Mouse (Mus musculus) layer of hippocampus, postnatal 25 days (tissue): ENCODE results near the gene Gpi1. TPM values are rescaled to one million over a fixed set of nuclear protein-coding genes. Genes with fewer than 3 reads are reported as not detected.
"Not testable (repeated sequence)": the region's sequence is repeated elsewhere in the genome, so short reads cannot be mapped to it uniquely, and the experiment has no call there.

Experiments used
- DNase-seq, 2 experiments: peaks; one replicate each; pipeline ENCODE4 v3.0.0; 2022; ENCODE audit warnings: mixed read lengths in 2 of 2, low spot score in 1 of 2; ENCODE audit errors: extremely low spot score in 1 of 2
- total RNA-seq, 2 experiments: library from RNA; stranded (reverse); gene quantifications; 2 replicates each; pipeline ENCODE4 v1.2.3; 2021

Gpi1 gene
- total RNA-seq, 2 experiments from 2014 or later: 725 to 726 TPM

DNA sequence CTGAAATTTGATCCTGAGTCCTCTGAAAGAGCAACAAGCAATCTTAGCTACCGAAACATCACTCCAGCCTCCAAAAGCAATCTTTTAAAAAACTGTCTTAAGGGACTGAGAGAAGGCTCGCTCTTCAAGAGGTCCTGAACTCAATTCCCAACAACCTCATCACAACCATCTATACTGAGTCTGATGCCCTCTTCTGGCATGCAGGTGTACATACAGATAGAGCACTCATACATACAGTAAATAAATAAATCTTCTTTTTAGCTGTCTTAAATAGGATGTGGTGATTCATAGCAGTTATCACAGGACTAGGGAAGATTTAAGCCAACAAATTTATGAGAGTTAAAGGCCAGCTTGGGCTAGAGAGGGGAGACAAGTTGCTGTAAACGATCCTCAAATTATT lies 34.5 kb downstream of the Gpi1 start:
- no peak for DNase-seq

DNA sequence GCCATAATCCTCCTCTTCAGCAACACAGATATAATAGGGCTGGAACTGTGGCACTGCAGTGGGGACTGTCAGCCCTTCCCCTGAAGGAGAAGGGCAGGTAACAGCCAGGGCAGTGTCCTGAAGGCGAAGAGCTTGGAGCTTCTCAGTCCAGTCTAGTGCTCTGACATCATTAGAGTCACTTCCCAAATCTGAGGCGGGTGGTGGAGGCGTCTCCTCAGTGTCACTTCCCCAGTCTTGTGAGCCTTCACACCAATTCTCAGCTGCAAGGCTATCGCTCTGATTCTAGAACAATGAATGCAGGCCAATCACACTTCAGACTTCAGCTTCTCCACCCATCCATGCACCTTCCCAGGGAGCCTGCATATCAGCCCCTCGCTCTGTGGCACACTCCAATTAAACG lies 37.3 kb downstream of the Gpi1 start:
- no peak for DNase-seq

DNA sequence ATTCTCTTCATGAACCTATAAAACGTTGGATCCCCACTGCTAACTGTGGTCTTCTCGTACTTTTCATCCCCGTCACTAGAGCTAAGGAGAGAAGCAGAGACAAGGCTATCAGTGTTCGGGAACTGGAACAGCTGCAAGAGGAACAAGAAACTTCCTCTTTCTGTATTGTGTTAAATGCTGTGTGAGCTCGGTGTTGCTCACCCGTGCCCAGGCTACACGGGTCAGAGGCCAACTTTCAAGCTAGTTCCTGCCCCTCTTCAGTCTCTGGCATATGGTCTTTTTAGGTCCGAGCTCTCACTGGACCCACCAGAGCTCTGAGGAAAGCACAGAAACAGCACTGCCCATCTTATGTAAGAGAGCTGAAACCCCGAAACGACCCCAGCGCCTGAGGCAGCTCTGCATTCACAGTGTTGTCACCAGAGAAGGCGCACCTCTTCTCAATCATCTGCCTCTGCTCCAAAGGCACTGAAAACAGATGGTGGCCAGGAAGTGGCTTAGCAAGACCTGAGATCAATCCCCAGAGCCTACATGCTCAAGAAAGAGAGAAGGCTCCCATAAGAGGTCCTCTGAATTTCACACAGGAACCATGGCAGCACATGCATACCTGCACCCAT lies 40.7 kb downstream of the Gpi1 start:
- no peak for DNase-seq

DNA sequence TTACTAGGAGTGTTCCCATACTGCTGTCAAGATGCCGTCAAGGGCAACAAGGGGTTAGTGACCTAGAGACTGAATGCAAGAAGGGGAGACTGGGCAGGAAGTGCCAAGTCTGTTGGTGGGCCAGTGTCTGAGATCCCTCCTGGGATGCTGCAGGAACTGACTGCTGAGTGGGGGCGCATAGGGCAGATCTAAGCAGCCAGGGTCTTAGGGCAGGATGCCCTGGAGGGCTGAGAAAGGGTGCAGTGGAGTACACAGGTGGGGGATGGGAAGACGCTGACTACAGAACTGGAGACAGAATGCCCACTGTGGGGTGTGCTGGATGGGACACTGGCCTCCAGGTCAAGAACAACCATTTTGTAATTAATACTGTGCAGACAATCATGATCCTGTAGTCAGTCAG lies 46.3 kb downstream of the Gpi1 start:
- DNase-seq: no peak

DNA sequence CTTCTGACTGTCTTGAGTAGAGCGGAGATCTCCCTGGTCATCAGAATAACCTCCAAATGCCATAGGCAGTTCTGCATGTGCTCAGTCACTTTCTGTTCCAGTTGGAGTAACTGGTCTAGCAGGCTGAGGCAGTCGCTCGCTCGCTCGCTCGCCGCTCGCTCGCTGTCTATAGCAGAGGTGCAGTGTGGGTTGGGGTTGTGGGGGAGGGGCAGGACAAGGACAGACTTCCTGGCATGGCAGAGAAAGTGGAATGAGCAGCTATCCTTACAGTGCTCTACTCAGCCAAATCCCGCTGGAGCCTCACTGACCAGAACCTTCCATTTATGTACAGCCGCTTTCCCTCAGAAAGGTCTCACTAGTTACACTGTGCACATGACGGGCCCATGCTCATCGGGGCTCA lies 46.8 kb downstream of the Gpi1 start:
- DNase-seq: no peak

DNA sequence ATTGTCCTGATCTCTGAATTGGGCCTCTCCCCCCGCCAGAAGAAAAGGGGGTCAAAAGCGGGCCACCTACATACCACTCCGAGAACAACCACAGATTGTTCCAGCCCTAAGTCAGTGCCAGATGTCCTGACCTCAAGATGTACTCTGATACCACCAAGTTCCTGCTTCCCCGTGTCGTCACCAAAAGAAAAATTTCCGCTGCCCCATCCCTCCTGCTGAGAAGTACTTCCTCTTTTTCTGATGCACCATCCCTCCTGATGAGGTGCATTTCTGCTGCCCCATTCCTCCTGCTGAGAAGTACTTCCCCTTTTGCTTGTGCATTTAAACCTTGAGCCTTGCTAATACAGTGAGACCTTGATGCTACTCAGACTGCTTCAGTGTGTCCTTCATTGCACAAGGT lies 53.9 kb downstream of the Gpi1 start:
- DNase-seq: not testable (repeated sequence)

DNA sequence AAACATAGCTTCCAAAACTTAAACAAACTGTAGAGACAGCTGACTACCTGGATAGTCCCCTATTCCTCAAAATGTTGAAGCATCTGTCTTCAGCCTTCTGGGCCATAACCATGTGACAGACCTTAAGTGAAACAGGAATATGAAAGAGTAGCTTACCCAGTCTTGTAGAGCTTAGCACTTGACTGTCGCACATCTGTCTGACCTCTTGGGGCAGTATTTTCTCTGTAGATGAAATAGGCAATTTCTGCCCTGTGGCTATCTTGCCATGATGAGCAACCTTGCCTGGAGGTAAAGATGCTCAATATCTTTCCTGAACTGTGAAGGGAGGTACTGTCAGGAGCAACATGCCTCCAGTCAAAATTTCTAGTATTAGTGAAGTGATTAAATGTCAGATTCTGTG lies 57.9 kb downstream of the Gpi1 start:
- DNase-seq: no peak

DNA sequence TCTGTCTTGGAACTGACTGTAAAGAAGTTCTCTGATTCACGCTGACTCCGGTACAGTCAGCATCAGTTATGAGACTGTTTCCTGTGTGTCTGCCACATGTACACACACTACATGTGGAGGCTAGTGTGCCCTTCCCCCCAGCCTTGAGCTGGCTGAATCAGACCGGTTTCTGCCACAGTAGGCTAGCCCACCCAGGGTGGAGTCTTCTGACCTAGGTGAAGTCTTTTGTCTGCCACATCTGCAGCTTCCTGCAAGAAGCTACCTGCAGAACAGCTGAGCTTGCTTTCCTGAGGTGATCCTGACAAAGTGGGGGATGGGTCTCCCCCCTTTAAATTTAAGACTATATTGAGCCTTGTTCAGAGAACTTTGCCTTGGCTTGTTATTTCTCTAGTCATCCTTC lies 60.7 kb downstream of the Gpi1 start, which contains the start of gene Uba2:
Gene Uba2 (minus strand): TSS at position 146 of the 400 bp plus-strand sequence.
- DNase-seq: no peak

DNA sequence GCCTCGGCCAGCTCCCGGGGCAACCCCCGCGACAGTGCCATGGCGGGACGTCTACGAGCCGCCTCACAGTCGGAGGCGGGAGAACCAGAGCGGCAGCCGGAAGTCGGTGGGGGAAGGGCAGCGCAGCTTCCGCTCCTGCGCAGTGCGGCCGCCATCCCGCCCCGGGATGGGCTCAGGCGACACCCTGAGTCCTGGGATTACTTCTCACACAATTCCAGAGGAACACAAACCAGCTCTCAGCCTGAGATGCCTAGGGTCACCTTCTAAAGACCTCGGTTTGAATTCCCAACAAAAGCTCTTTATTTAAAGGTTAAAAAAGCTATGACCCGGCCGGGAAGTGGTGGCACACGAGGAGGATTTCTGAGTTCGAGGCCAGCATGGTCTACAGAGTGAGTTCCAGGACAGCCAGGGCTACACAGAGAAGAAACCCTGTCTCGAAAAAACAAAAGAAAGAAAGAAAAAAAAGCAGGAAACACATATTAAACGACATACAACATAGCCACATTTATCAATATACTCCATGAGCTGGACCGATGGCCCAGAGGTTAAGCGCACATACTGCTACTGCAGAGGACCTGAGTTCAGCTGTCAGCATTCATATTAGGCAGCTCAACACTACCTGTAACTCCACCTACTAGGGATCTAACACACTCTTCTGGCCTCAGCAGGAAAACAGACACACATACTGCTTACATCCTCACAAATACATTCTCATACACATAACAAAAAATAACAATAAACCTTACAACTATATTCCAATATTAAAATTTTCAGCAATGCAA lies 61.5 kb downstream of the Gpi1 start:
- DNase-seq: peak; percentile 93

DNA sequence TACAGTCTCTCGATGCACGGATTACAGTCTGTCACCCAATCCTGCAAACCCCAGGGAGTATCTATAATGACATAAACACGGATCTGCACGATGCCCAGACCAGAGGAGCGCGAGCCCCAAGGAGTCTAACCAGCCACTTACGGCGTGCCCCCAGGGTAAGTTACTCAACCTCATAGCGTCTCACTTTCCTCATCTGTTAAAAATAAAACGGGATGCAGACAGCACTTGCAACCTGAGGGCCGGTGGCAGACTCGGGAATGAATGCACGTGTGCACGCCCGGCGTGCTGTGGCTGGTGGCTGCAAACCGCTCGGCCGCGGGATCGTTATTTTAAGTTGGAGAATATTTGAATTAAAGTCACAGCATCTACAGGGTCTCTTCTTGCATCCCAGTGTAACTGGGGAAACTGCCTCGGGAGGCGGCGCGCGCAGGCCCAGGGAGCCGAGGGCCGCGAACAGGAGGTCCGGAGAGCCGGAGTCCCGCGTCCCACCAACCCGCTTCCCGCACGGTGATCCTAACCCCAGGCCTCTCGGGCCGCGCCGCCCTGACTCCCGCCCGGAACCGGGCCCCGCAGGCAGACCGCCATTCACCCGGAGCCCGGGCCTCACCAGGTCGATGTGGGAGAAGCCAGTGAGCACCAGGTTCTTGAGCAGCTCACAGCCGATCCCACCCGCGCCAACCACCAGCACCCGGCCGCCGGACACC lies 62.2 kb downstream of the Gpi1 start:
- DNase-seq: peak in 1 of 2 experiments; percentile 19

DNA sequence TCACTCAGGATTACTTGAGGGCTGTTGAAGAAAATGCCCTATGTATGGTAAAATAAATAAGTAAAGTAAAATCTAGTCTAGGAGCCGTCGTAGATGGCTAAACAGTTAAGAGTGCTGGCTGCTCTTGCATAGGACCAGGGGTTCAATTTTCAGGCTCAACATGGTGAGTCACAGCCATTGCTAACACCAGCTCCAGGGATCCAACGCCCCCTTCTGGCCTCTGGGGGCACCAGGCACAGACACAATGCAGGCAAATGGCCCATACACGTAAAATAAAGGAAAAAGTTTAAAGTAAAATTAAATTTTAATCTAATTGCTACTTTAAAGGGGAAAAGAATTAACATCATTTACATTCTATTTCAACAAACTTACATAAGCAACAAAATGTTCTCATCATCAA lies 63.3 kb downstream of the Gpi1 start:
- no peak for DNase-seq

DNA sequence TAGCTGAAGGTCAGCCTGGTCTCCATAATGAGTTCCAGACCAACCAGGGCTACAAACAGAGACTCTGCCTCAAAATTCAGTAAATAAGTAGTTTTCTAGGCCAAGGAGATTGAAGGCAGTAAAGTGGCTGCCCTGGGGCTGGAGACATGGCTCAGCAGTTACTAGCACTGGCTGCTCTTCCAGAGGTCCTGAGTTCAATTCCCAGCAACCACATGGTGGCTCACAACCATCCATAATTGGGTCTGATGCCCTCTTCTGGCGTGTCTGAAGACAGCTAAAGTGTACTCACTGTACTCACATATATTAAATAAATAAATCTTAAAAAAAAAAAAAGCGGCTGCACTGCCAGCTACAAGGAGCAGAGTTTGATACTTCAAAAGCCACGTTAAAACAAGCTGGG lies 64.1 kb downstream of the Gpi1 start:
- DNase-seq: no peak

DNA sequence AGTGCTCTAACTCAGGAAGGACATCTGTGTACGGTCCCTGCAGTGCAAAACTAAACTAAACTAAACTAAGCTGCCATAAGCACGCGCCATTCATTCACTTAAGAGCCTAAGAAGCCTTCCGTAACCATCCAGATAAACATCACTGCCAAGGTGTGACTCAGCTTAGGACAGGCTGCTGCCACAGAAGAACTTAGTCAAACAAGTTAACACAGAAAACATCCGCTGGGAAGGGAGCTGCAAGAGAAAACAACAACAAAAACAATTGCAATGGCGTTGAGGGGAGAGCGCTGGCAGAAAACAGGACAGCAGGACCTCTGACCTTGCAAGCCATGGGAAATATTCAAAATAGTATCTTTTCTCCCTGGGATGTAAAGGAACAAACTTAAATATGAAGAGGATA lies 65.5 kb downstream of the Gpi1 start:
- DNase-seq: no peak

DNA sequence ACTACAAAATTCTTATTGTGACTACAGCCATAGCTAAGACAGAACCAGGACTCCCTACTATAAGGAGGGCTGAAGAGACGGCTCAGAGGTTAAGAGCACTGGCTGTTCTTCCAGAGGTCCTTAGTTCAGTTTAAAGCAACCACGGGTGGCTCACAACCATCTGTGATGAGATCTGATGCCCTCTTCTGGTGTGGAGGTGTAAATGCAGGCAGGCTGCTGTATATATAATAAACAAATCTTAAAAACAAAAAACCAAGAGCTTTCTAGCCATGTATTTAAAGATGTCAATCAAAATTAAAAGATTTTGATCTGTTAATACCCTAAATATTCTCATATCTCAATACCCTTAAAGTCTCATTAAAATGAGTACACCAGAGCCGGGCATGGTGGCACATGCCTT lies 71.0 kb downstream of the Gpi1 start:
- DNase-seq: no peak

DNA sequence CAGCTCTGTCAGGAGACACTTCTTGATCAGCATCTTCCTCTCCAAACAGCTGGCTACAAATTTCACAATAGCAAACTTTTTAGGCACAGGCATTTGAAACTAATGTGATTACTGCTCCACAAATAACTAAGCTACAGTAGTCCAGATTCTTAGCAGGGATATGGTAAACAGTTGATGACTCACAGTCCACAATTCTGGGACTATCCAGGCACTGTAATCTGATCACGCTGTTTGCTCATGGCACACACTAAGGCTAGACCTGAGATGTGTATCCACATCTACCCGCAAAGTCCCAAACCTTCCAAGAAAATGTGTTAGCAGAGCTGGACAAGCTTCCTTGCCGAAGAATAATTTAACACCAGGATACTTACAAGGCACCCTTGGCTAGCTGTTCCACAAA lies 72.1 kb downstream of the Gpi1 start:
- DNase-seq: no peak

Other genes starting within 250 kb of the Gpi1 start
- gene Scgb2b27, start 216.4 kb downstream of the Gpi1 start, total RNA-seq: not detected
- not detected for gene Scgb1b27, start 208.9 kb downstream of the Gpi1 start, total RNA-seq
- gene Scgb1b30, start 134.9 kb downstream of the Gpi1 start, total RNA-seq: not detected
- 10 to 100 TPM; 12.3 to 16.6 TPM for gene Wtip, start 97.1 kb downstream of the Gpi1 start, total RNA-seq
- 10 to 100 TPM; 86.2 to 90.5 TPM for gene Uba2, start 60.7 kb downstream of the Gpi1 start, total RNA-seq
- gene Pdcd2l, start 33.7 kb downstream of the Gpi1 start, total RNA-seq: 10 to 100 TPM; 23.9 to 24.0 TPM
- not detected for gene Gm6096, start 20.7 kb upstream of the Gpi1 start, total RNA-seq
- 10 to 100 TPM; 34.4 to 37.0 TPM for gene 4931406P16Rik, start 83.2 kb upstream of the Gpi1 start, total RNA-seq
- gene Lsm14a, start 163.0 kb upstream of the Gpi1 start, total RNA-seq: 10 to 100 TPM; 70.9 to 76.2 TPM